Mouse (Mus musculus) kidney, postnatal 14 days (tissue): ENCODE results near the gene Trpc3.

ENCODE experiments used
- DNase-seq: peaks from one replicate; pipeline ENCODE4 v3.0.0; 2022; ENCODE audit warnings: mixed read lengths

Gene Trpc3

GRCm38 (mm10) chr3:36598811-36599210 is 91.2 kb downstream of the Trpc3 start:
- DNase-seq = no peak

GRCm38 (mm10) chr3:36571827-36572378 is 118.1 kb downstream of the Trpc3 start, which contains the start of gene Ccna2:
Gene Ccna2 (minus strand): TSS chr3:36572150.
- peak; percentile 99 for DNase-seq

- no peak for DNase-seq
Measured at GRCm38 (mm10) chr3:36571361-36571826, 118.6 kb downstream of the Trpc3 start.
